Mouse (Mus musculus): Measurements from ENCODE around the gene Hoxd4. TPM values are rescaled to one million over a fixed set of nuclear protein-coding genes. Genes with fewer than 3 reads are reported as not detected.

Hoxd4 gene
- not detected for total RNA-seq (2023)

GRCm38 (mm10) chr2:74711721-74712621 lies at the start of gene Hoxd4, which contains the start of gene Hoxd3:
Hoxd4 (plus strand) TSS chr2:74711929.
Hoxd3 (plus strand) TSS chr2:74711927.

GRCm38 (mm10) chr2:74667842-74668357 lies 43.8 kb upstream of the Hoxd4 start, which contains the start of gene Hoxd13:
Hoxd13 (plus strand) TSS chr2:74668310.

GRCm38 (mm10) chr2:74674881-74675665 lies 36.7 kb upstream of the Hoxd4 start, which contains the start of gene Hoxd12:
Hoxd12 (plus strand) TSS chr2:74675013.

GRCm38 (mm10) chr2:74678891-74679595 lies 32.7 kb upstream of the Hoxd4 start, which contains the start of gene Hoxd11:
Hoxd11 (plus strand) TSS chr2:74679557.

GRCm38 (mm10) chr2:74691022-74691951 lies 20.4 kb upstream of the Hoxd4 start, which contains the start of gene Hoxd10:
Hoxd10 (plus strand) TSS chr2:74691924.

GRCm38 (mm10) chr2:74697567-74698121 lies 14.1 kb upstream of the Hoxd4 start, which contains the start of gene Hoxd9:
Hoxd9 (plus strand) TSS chr2:74697727.

GRCm38 (mm10) chr2:74704393-74704998 lies 7.2 kb upstream of the Hoxd4 start, which contains the start of gene Hoxd8:
Hoxd8 (plus strand) TSS chr2:74704615.

GRCm38 (mm10) chr2:74726551-74726950 lies 14.8 kb downstream of the Hoxd4 start, which contains the start of gene Gm28230:
Gm28230 (plus strand) TSS chr2:74726728.

GRCm38 (mm10) chr2:74762522-74763244 lies 51.0 kb downstream of the Hoxd4 start, which contains the start of gene Hoxd1:
Hoxd1 (plus strand) TSS chr2:74762980.

Other genes with a start within 250 kb of the Hoxd4 start
- 35.0 TPM for gene Lnpk, start 132.5 kb upstream of the Hoxd4 start, total RNA-seq (2023)
- gene Evx2, start 52.4 kb upstream of the Hoxd4 start, total RNA-seq (2023), result not detected
- not detected for gene Hoxd13, start 43.6 kb upstream of the Hoxd4 start, total RNA-seq (2023)
- not detected for gene Hoxd12, start 36.9 kb upstream of the Hoxd4 start, total RNA-seq (2023)
- gene Hoxd11, start 32.4 kb upstream of the Hoxd4 start, total RNA-seq (2023), result not detected
- not detected for gene Hoxd10, start 20.0 kb upstream of the Hoxd4 start, total RNA-seq (2023)
- not detected for gene Hoxd9, start 14.2 kb upstream of the Hoxd4 start, total RNA-seq (2023)
- not detected for gene Hoxd8, start 7.3 kb upstream of the Hoxd4 start, total RNA-seq (2023)
- not detected for gene Hoxd3, start within 50 bp of the Hoxd4 start, total RNA-seq (2023)
- not detected for gene Gm28230, start 14.8 kb downstream of the Hoxd4 start, total RNA-seq (2023)
- not detected for gene Hoxd1, start 51.1 kb downstream of the Hoxd4 start, total RNA-seq (2023)
- gene Mtx2, start 113.9 kb downstream of the Hoxd4 start, total RNA-seq (2023), result 18.6 TPM